Mouse (Mus musculus) effector memory CD4-positive, alpha-beta T cell, adult 7 months (primary cell): ENCODE measurements around the gene Lancl3. TPM values are rescaled to one million over a fixed set of nuclear protein-coding genes. Genes with fewer than 3 reads are reported as not detected.

Experiments used
- polyA plus RNA-seq: library from polyadenylated mRNA; unstranded; fragments of 100-300 nt; shearing (Covaris generic); gene quantifications from one replicate; pipeline ENCODE4 v1.2.1, GENCODE M21; 2017

Lancl3 gene
- 12.5 TPM for polyA plus RNA-seq

DNA sequence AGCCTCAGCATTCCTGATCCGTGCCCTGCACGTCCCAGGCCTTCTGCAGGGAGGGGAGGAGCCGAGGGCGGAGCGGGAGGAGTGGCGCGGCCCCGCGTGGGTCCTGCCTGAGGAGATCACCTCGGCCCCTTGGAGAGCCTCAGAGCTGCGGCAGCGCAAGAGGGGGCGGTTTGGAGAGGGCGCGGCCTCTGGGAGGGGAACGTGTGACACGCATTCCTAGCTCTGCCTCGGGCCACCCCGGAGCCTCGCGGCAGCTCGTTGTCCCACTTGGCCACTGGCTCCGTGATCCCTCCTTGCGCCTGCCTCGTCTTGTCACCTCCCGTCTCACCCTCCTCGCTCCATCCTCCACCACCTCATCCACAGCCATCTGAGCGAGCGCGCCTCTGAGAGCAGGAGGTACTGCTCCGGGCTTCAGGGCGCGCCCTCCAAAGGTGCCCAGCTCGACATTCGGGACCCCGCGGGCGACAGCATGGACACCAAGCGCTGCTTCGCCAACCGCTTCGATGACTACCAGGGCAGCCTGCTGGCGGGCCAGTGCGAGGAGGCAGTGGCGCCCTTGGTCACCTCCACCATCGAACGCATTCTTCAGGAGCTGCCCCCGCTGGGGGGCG, at the start of gene Lancl3:
Lancl3 (plus strand) TSS at position 142 of the 611 bp plus-strand sequence.

DNA sequence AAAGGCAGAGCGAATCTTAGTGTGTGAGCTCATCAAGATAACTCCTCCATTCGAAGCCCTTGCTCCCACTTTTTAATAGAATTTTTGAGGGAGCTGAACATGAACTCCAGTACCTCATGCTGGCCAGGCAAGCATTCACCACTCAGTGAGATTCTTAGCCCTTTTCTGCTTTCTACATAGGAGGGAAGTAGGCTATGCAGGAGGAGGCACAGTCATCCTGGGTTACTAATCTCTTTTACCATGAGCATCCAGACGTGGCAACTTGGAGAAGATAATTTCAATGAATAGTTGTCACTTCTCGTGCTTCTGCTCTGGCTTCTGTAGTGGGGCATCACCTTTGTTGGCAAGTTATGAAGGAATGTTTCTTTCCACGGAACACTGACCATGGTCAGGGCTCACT, 57.1 kb downstream of the Lancl3 start, which contains the start of gene Gm14862:
Gm14862 (minus strand) TSS at position 134 of the 400 bp plus-strand sequence.

DNA sequence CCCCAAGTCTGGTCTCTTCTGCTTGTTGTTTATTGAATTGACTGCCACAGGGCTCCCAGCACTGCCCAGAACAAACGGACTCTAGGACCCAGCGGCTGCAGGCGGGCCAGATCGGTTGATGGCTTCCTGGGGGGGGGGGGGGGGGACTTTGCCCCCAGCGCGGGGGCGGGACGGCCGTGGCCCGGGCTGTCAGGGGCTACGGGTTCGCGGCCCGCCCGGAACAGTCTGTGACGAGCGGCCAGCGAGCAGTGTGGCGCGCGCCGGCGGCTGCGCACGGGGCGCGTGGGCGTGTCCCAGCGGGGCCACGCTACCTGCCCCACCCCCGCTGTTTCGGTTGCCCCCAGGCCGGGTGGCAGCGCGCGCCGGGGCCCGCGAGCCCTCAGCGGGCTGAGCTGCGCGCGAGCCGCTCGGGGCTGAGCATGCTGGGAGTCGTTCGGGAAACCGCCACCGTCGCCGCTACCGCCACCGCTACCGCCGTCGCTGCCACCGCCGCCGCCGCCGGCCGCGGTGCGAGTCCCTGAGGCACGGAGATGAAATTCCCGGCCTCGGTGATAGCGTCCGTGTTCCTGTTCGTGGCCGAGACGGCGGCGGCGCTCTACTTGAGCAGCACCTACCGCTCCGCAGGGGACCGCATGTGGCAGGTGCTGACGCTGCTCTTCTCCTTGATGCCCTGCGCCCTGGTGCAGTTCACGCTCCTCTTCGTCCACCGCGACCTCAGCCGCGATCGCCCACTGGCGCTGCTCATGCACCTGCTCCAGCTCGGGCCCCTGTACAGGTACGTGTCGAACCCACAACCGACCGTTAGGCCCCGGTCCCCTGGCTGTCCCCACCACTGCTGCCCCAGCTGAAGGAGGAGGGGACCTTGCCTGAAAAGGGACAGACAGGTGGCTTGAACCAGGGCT, 73.0 kb downstream of the Lancl3 start, which contains the start of gene Xk:
Xk (plus strand) TSS at position 297 of the 902 bp plus-strand sequence.

DNA sequence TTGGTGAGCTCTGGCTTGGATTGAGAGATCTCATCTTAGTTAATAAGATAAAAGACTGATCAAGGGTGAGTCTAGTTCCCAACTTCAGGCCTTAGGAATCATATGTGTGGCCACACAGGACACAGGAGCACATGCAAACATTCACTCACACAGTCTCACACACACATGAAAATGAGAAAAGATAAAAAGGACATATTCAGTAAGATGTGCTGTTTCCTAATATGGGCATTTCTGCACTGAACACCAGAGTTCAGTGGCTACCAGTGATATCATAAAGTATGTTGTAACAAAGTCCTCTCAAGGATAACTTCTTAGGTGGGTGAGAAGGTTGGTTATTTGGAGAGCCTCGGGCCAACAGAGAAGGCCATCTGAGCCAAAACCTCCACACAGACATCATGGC, 83.8 kb downstream of the Lancl3 start, which contains the start of gene H2al1m:
H2al1m (plus strand) TSS at position 301 of the 400 bp plus-strand sequence.

Other genes starting within 250 kb of the Lancl3 start
- gene Fthl17b, start 236.9 kb upstream of the Lancl3 start, polyA plus RNA-seq, result not detected
- not detected for gene Fthl17c, start 223.3 kb upstream of the Lancl3 start, polyA plus RNA-seq
- not detected for gene Fthl17d, start 213.1 kb upstream of the Lancl3 start, polyA plus RNA-seq
- gene Fthl17e, start 166.4 kb upstream of the Lancl3 start, polyA plus RNA-seq, result not detected
- gene Fthl17f, start 136.9 kb upstream of the Lancl3 start, polyA plus RNA-seq, result not detected
- not detected for gene 4930402K13Rik, start 95.3 kb upstream of the Lancl3 start, polyA plus RNA-seq
- gene Gm14862, start 57.0 kb downstream of the Lancl3 start, polyA plus RNA-seq, result 0.74 TPM
- gene Xk, start 72.9 kb downstream of the Lancl3 start, polyA plus RNA-seq, result 4.4 TPM
- gene H2al1m, start 83.9 kb downstream of the Lancl3 start, polyA plus RNA-seq, result 1.1 TPM
- gene H2al1k, start 150.7 kb downstream of the Lancl3 start, polyA plus RNA-seq, result not detected